In the genomic region with DNA sequence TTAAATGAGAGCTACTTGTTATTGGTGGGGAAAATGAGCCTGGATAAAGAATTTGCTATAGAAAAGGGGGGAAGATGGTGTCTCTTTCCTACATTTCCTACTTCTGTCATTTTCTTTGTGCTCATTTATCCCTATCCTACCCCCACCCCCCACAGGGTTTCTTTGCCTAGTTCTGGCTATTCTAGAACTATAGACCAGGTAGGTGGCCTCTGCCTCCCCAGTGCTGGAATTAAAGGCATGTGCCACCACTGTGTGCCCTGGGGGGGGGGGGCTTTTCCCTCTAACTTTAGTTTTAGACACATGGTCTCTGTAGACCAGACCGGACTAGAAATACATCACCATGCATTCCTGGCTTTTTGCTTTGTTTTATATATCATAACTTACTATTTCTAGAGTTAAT, we compare ENCODE assay signal across 9 mouse cellular contexts. TPM values are rescaled to one million over a fixed set of nuclear protein-coding genes. Genes with fewer than 3 reads are reported as not detected.
DNase-seq lines count a peak whose midpoint lies in the region; ATAC-seq and TF ChIP-seq lines count a peak whose summit lies in the region.
"Had no signal": no experiment of that assay in that cellular context is flagged by ENCODE, and none has a peak within 500 bp of the region (broad histone marks: within the 10 kb centered on the region; RNA-seq: fewer than 3 reads in every experiment).

No protein-coding gene starts in this region.

- H3K4me1 ChIP-seq in liver, embryonic 11.5 days (replicated peaks; ENCODE audit: control insufficient read depth, insufficient read depth, low read length) = peaks cover 21% of the 10 kb centered on the region; the same call in 1 of the 2 replicates
- H3K4me1 ChIP-seq in embryonic fibroblast, embryonic 13.5 days (ENCODE audit: control insufficient read depth, insufficient read depth, low read length) = peaks cover 6% of the 10 kb centered on the region
- H3K4me1 ChIP-seq in limb, embryonic 12.5 days (replicated peaks) = peaks cover 24% of the 10 kb centered on the region
- H3K4me1 ChIP-seq in small intestine, adult 2 months (ENCODE audit: control insufficient read depth, insufficient read depth, insufficient read length, low read length) = no peaks in the 10 kb centered on the region
- peaks cover 2% of the 10 kb centered on the region; the same call in 1 of the 2 replicates for H3K4me1 ChIP-seq in thymus, adult 2 months (replicated peaks; ENCODE audit: control insufficient read depth, insufficient read depth, low read length)

- peak overlapping the region; percentile 100 for H3K4me3 ChIP-seq in liver, embryonic 11.5 days (ENCODE audit: low read depth, low read length)
- H3K4me3 ChIP-seq in embryonic fibroblast, embryonic 13.5 days (ENCODE audit: insufficient read depth, low read length) = peak overlapping the region; percentile 99
- H3K4me3 ChIP-seq in limb, embryonic 12.5 days (replicated peaks) = peak overlapping the region; percentile 100
- H3K4me3 ChIP-seq in small intestine, adult 2 months (ENCODE audit: low read depth, low read length) = 0 out of 2 replicates have a peak overlapping the region, but pooled peaks have one; percentile 19
- H3K4me3 ChIP-seq in thymus, adult 2 months (ENCODE audit: control insufficient read depth, insufficient read depth, low read length) = no peak overlapping the region

- peak overlapping the region; percentile 97 for H3K4me2 ChIP-seq in liver, embryonic 11.5 days
- H3K4me2 ChIP-seq in limb, embryonic 12.5 days = peak overlapping the region; percentile 98

- H3K9ac ChIP-seq in liver, embryonic 11.5 days (ENCODE audit: low read depth, low read length) = peak overlapping the region; percentile 34; the same call in 1 of the 2 replicates
- peak overlapping the region; percentile 100 for H3K9ac ChIP-seq in limb, embryonic 12.5 days (replicated peaks)

- H3K36me3 ChIP-seq in liver, embryonic 11.5 days (ENCODE audit: control insufficient read depth, insufficient read depth, low read length) = peaks cover 44% of the 10 kb centered on the region
- H3K36me3 ChIP-seq in limb, embryonic 12.5 days = peaks cover 67% of the 10 kb centered on the region
- H3K36me3 ChIP-seq in small intestine, adult 2 months (ENCODE audit: control insufficient read depth, insufficient read depth, low read length) = peaks cover 41% of the 10 kb centered on the region
- H3K36me3 ChIP-seq in thymus, adult 2 months (ENCODE audit: control insufficient read depth, insufficient read depth, low read length) = peaks cover 63% of the 10 kb centered on the region

- no peak for ATAC-seq in liver, embryonic 11.5 days (replicated peaks; ENCODE audit: low FRiP score)
- ATAC-seq in limb, embryonic 12.5 days (ENCODE audit: insufficient number of reproducible peaks, insufficient read depth, low FRiP score, low TSS enrichment, low read depth) = no peak

- no peaks in the 10 kb centered on the region for H3K9me3 ChIP-seq in liver, embryonic 11.5 days (ENCODE audit: control insufficient read depth, low read length)
- no peaks in the 10 kb centered on the region for H3K9me3 ChIP-seq in limb, embryonic 12.5 days

- no peaks in the 10 kb centered on the region for H3K27me3 ChIP-seq in liver, embryonic 11.5 days (replicated peaks; ENCODE audit: control insufficient read depth, insufficient read depth, low read length)
- no peaks in the 10 kb centered on the region for H3K27me3 ChIP-seq in limb, embryonic 12.5 days
- no peaks in the 10 kb centered on the region for H3K27me3 ChIP-seq in small intestine, adult 2 months (ENCODE audit: control insufficient read depth, insufficient read depth, low read length)
- no peaks in the 10 kb centered on the region for H3K27me3 ChIP-seq in thymus, adult 2 months (ENCODE audit: control insufficient read depth, insufficient read depth, low read length)

- H3K27ac ChIP-seq in liver, embryonic 11.5 days (ENCODE audit: low read depth, low read length) = no peak overlapping the region
- H3K27ac ChIP-seq in embryonic fibroblast, embryonic 13.5 days (ENCODE audit: insufficient read depth, low read length) = no peak overlapping the region
- H3K27ac ChIP-seq in limb, embryonic 12.5 days = no peak overlapping the region
- H3K27ac ChIP-seq in small intestine, adult 2 months (ENCODE audit: insufficient read depth, low read depth, low read length) = no peak overlapping the region
- no peak overlapping the region for H3K27ac ChIP-seq in thymus, adult 2 months (ENCODE audit: control insufficient read depth, insufficient read depth, low read length)

- WGBS in liver, embryonic 11.5 days = 73% methylated on average over 1 of the region's 1 CpGs
- WGBS in limb, embryonic 12.5 days = 56% methylated on average over 1 of the region's 1 CpGs
- 15% methylated on average over 1 of the region's 1 CpGs for WGBS in small intestine, adult 2 months
- 44% methylated on average over 1 of the region's 1 CpGs for WGBS in thymus, adult 2 months

- DNase-seq in liver, embryonic 11.5 days (ENCODE audit: low spot score) = no peak
- no peak for DNase-seq in liver
- no peak for DNase-seq in thymus, adult 2 months
- DNase-seq in adrenal gland, postnatal 10 days = no peak
- no peak for DNase-seq in spleen, postnatal 10 days (ENCODE audit: low spot score in 2 of 2)
- DNase-seq: right cerebral cortex, postnatal 4 days had no signal

- no peak for TF ChIP-seq POLR2A in embryonic fibroblast, embryonic 13.5 days (IDR thresholded peaks at IDR 0.05; ENCODE audit: low read depth, low read length)
- no peak for TF ChIP-seq POLR2A in small intestine, adult 2 months (IDR thresholded peaks at IDR 0.05; ENCODE audit: low read depth, low read length)
- TF ChIP-seq POLR2A in thymus, adult 2 months (IDR thresholded peaks at IDR 0.05; ENCODE audit: control insufficient read depth, extremely low read depth, insufficient read depth, low read length, poor library complexity) = no peak

- no peak for TF ChIP-seq CTCF in embryonic fibroblast, embryonic 13.5 days (IDR thresholded peaks at IDR 0.05; ENCODE audit: borderline replicate concordance, insufficient read depth, low read length)
- TF ChIP-seq CTCF in small intestine, adult 2 months (IDR thresholded peaks at IDR 0.05; ENCODE audit: extremely low read depth, insufficient read length, insufficient replicate concordance, low read depth, low read length) = no peak
- TF ChIP-seq CTCF in thymus, adult 2 months (IDR thresholded peaks at IDR 0.05; ENCODE audit: borderline replicate concordance, control insufficient read depth, extremely low read depth, insufficient read depth, low read length, poor library complexity) = no peak

RNA-seq across cellular contexts. Expression of gene Sfpq, which starts 3.1 kb away (rescaled TPM):
- 89.4 and 93.4 TPM in 2 replicates for polyA plus RNA-seq in liver, embryonic 11.5 days (2014; fragmentation: Nextera tagmentation; extraction: Ambion mirVana)
- polyA plus RNA-seq in embryonic fibroblast, embryonic 13.5 days (2011; ENCODE audit: insufficient read length, low read depth, missing spikeins) = 280 and 376 TPM in 2 replicates
- 179 and 183 TPM in 2 replicates for polyA plus RNA-seq in limb, embryonic 12.5 days (2016; fragmentation: Nextera tagmentation; extraction: Ambion mirVana)
- polyA plus RNA-seq in small intestine, adult 2 months (2012; rRNA removed) = 31.5 and 47.9 TPM in 2 replicates
- 141 and 226 TPM in 2 replicates for polyA plus RNA-seq in thymus, adult 2 months (2012; rRNA removed)
- total RNA-seq in adrenal gland, postnatal 10 days (2021) = 100 to 1,000 TPM; 204 to 244 TPM

RNA-seq across cellular contexts. Expression of gene Zmym1, which starts 36.7 kb away (rescaled TPM):
- 22.5 and 23.8 TPM in 2 replicates for polyA plus RNA-seq in liver, embryonic 11.5 days (2014; fragmentation: Nextera tagmentation; extraction: Ambion mirVana)
- polyA plus RNA-seq in embryonic fibroblast, embryonic 13.5 days (2011; ENCODE audit: insufficient read length, low read depth, missing spikeins) = 12.1 and 18.0 TPM in 2 replicates
- polyA plus RNA-seq in limb, embryonic 12.5 days (2016; fragmentation: Nextera tagmentation; extraction: Ambion mirVana) = 26.2 and 30.2 TPM in 2 replicates
- polyA plus RNA-seq in small intestine, adult 2 months (2012; rRNA removed) = 0.20 and 0.39 TPM in 2 replicates
- polyA plus RNA-seq in thymus, adult 2 months (2012; rRNA removed) = 6.2 and 6.3 TPM in 2 replicates
- 1 to 10 TPM; 6.4 to 8.5 TPM for total RNA-seq in adrenal gland, postnatal 10 days (2021)

RNA-seq across cellular contexts. Expression of gene Zmym6, which starts 52.9 kb away (rescaled TPM):
- polyA plus RNA-seq in liver, embryonic 11.5 days (2014; fragmentation: Nextera tagmentation; extraction: Ambion mirVana) = 10.0 and 12.5 TPM in 2 replicates
- 21.7 and 28.0 TPM in 2 replicates for polyA plus RNA-seq in embryonic fibroblast, embryonic 13.5 days (2011; ENCODE audit: insufficient read length, low read depth, missing spikeins)
- polyA plus RNA-seq in limb, embryonic 12.5 days (2016; fragmentation: Nextera tagmentation; extraction: Ambion mirVana) = 28.7 and 31.0 TPM in 2 replicates
- polyA plus RNA-seq in small intestine, adult 2 months (2012; rRNA removed) = 0.76 and 1.1 TPM in 2 replicates
- 6.4 and 8.2 TPM in 2 replicates for polyA plus RNA-seq in thymus, adult 2 months (2012; rRNA removed)
- 10 to 100 TPM; 12.7 to 18.7 TPM for total RNA-seq in adrenal gland, postnatal 10 days (2021)

RNA-seq across cellular contexts. Expression of gene Zmym4, which starts 56.3 kb away (rescaled TPM):
- 13.6 and 13.7 TPM in 2 replicates for polyA plus RNA-seq in liver, embryonic 11.5 days (2014; fragmentation: Nextera tagmentation; extraction: Ambion mirVana)
- polyA plus RNA-seq in embryonic fibroblast, embryonic 13.5 days (2011; ENCODE audit: insufficient read length, low read depth, missing spikeins) = 53.3 and 59.7 TPM in 2 replicates
- 34.3 and 39.3 TPM in 2 replicates for polyA plus RNA-seq in limb, embryonic 12.5 days (2016; fragmentation: Nextera tagmentation; extraction: Ambion mirVana)
- polyA plus RNA-seq in small intestine, adult 2 months (2012; rRNA removed) = 0.19 and 0.74 TPM in 2 replicates
- polyA plus RNA-seq in thymus, adult 2 months (2012; rRNA removed) = 7.9 and 8.9 TPM in 2 replicates
- 10 to 100 TPM; 33.1 to 47.3 TPM for total RNA-seq in adrenal gland, postnatal 10 days (2021)
